Mouse (Mus musculus): ENCODE results near the gene Nxpe5.

DNA sequence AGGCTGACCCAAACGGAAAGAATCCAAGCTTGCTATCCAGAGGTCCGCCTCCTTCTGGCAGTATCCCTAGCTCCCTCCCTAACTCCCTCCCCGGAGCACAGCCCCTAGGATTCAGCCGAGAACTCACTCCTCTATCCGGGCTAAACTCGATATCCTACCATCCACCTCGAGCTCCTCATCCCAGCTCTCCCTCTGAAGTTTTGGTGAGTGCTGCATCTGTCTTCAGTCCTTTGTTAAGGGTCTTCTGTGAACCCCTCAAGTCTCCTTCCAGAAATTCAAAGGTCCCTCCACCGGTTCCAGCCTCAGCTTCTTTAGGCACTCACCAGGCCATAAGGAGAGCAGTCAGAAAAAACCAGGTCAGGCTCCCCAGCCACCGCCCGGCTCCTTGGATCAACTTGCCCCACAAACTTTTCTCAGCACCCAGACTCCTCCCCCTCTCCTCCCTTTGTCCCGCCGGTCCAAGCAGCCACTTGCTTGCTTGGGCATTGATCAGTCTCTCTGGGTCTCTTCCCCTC, 46.8 kb downstream of the Nxpe5 start, which contains the start of gene Gal3st4:
- TF ChIP-seq POLR2A (IDR thresholded peaks at IDR 0.05; ENCODE audit: control insufficient read depth, low read depth, low read length) (no peak), CTCF (IDR thresholded peaks at IDR 0.05; ENCODE audit: control insufficient read depth, insufficient read depth, insufficient replicate concordance, low read depth, low read length) (no peak)
